Mouse (Mus musculus) lung, postnatal 36 days (tissue): ENCODE data around the gene Zfp12.
"Not testable (repeated sequence)": the region's sequence is repeated elsewhere in the genome, so short reads cannot be mapped to it uniquely, and the experiment has no call there.

Experiments
- DNase-seq: peaks from one replicate; pipeline ENCODE4 v3.0.0; 2022; ENCODE audit warnings: mixed read lengths

Zfp12 gene

DNA sequence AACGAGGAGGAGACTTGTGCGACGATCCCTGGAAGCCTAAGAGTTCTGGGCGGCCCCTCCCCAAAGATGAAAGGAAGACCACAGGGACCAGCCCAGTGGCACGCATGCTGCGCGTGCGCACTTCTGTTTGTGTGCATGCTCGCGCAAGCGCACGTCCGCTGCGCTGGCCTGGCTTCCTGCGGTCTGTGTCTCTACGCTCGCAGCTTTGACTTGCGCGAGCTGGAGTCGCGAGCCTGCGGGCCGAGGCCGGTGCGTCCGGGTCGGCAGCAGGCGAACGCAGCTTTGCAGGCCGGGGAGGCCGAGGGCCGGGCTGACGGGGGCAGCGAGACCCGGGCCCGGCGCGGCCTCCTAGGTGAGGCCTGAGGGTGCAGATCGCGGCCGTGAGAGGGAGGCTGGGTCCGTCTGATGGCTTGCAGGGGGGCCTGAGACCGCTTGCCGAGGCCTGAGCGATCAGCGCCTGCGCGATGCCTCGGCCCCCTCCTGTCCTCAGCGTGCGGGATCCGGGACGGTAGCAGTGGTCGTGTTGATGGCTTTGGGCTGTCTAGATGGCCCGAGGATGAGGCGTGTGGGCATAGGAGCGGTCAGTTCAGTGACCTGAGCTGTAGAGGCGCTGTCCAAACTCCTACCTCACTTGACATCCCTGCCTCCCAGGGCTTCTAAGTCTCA is at the start of gene Zfp12:
Zfp12 (plus strand) TSS at position 136 of the 666 bp plus-strand sequence.
- peak; percentile 97 for DNase-seq

DNA sequence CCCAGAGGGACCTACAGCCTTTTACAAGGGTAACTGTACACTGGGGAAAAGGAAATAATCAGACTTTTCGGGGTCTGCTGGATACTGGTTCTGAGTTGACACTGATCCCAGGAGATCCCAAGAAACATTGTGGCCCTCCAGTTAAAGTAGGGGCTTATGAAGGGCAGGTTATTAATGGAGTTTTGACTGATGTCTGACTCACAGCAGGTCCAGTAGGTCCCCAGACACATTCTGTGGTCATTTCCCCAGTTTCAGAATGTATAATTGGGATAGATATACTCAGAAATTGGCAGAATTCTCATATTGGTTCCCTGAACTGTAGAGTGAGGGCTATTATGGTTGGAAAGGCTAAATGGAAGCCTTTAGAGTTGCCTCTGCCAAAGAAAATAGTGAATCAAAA is 46.9 kb upstream of the Zfp12 start:
- DNase-seq = not testable (repeated sequence)

DNA sequence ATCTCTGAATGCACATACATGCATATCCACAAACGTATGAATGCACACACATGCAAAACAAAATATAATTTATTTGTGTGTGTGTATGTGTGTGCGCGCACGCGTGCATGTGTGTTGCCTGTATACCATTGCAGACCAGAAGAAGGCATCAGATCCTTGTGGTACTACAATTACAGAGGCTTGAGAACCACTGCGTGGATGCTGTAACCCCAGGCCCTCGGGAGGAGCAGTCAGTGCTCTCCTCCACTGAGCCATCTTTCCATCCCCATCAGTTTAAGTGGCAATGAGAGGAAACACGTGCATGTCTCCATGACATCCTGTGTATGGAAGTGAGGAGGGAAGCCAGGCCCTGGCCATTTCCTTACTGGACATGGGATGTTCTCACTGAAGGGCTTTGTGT is 42.2 kb upstream of the Zfp12 start:
- no peak for DNase-seq

DNA sequence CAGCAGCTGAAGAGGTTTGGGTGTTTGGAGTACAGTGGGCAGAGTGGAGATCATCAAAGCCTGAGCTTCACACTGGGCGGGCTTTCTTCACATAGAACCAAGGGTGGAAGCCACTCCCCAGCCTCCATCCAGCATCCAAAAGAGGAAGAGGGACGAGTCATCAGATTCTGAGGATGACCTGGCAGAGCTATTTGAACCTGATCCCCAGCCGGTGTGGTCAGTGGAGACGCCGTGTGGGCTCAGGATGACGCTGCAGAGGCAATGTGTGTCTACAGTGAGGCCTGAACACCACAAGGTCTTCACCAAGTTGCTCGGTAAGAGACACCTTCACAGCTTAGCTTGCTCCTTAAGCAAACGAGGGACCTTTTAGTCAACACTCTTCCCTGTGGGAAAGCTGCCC is 40.2 kb upstream of the Zfp12 start:
- not testable (repeated sequence) for DNase-seq

DNA sequence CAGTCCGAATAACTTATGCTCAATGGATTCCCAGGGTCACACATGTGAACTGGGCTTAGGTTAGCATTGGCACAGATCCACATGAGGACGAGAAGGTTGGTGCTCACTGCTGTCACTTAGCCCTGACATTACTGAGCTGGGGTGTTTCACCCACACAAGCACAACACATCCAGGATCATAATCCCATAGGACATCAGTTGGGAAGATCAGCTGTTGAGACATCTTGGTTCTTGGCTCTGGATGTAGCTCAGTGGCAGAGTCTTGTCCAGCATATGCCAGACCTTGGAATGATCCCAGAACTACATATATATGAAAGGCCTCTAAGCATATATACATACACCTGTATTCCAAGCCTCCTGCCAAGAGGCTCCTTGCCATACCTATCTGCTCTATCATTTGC is 39.8 kb upstream of the Zfp12 start:
- DNase-seq = no peak

DNA sequence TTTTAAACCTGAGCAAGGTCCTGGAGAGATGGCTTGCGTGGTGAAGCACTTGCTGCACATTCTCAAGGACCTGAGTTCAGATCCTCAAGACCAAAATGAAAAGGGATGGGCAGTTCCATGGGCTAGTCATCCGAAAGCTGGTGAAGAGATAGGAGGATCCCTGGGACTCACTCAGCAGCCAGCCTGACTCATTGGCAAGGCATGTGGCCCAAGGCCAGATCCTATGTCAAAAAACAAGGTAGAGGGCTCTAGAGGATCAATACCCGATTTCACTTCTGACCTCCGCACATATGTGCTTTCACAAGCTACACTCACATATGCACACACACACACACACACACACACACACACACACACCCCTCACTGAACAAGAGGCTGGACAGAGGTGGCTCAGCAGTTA is 38.5 kb upstream of the Zfp12 start:
- no peak for DNase-seq

DNA sequence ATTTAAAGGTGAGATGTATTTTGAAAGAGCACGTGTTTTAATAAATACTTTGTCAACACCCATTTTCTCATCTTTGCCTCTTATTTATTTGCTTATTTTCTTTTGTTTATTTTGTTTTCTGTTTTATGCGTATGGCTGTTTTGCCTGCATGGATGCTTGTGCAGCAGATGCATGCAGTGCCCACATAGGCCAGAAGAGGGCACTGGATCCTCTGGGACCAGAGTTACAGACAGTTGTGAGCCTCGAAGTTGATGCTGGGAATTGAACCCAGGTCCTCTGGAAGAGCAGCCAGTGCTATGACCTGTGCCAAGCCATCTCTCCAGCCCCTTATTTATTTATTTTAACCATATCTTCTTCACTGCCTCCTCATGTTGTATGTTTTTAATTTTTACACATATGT is 29.9 kb upstream of the Zfp12 start:
- DNase-seq = peak; percentile 10

DNA sequence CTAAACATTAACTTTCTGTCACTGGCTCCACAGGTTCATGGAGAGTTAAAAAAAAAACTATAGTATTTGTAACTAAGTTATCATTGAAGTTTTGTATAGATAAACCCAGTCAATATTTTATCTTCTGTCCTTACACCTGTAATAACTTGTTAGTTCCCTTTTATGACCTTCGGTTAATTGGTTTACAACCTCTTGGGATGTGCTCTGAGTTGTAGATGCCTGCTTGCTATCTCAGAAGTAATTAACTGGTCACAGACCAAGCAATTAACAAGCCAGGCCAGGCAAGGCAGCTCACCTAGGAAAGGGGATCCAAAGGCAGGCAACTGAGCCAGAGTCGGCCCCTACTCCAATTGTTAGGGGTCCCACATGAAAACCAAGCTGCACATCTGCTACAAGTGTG is 21.1 kb upstream of the Zfp12 start:
- no peak for DNase-seq

DNA sequence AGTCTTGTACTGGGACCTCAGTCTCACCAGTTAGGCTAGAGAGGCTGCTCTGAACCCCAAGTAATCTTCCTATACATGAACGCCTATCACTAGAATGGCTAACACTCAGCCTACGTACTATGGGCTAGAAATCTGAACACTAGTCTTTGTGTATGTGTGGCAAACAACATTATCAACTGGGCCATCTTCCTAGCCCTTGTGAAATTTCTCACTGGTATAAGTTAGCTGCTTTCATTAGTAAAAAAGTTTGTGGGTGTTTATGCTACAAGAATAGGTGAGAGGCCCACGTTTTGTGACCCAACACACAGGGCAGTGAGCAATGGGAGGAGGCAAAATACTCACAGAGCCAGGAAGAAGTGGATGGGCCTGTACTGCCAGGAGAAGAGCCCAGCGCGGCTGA is 14.0 kb upstream of the Zfp12 start:
- DNase-seq = no peak

DNA sequence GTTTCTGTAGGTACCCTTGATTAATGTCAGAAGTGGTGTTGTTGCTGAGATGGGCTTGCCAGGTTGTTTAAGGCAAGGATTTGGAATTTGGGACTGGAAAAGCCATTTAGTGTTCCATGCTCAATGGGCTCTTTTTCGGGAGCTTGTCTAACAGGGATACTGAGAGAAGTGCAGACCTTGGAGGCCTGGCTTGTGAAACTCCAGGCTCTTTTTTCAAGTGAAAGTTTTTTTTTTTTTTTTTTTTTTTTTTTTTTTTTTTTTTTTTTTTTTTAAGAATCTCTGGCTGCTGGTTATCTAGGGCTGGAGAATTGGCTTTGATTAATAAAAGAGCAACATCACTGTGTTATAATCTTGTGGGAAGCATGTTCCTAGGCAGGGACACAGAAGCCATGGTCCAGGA is 12.7 kb upstream of the Zfp12 start:
- DNase-seq = no peak

DNA sequence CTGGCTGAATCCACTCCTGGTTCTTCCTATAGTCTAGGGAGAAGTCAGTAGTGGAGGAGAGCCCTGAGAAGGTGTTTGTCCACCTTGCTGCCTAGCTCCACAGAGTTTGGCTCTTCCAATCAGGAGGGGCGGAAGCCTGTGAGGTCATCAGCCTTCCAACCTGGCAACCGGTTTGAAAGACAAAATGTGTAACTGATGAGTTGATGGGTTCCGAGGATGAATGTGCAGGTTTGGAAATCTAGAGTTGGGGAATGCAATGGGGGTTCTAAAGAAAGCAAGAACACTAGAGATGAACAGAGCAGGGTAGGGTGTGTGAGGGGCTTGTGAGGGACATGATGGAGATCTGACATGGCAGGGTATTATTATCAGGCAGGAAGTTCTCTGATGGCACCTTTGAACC is 8.2 kb upstream of the Zfp12 start, which contains the start of gene Spdye4a:
Spdye4a (minus strand) TSS at position 101 of the 400 bp plus-strand sequence.
- no peak for DNase-seq

DNA sequence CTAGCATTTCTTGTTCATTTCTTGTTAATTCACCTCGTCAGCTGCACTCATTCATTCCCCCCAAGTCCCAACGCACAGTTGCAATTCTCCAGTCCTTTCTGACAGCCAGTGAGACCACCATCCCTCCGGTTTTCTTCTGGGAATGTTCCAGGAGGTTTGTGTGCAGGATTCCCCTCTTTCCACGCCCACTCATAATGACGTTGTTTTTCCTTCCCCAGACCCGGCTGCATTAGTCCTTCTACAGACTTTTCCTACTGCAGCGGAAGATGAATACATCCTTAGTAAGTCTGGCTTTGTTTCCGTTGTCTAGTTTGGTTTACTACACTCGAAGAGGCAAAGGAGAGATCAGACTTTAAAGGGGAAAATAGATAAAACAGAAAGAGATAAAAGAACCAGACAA is 1.1 kb downstream of the Zfp12 start:
- DNase-seq = no peak

DNA sequence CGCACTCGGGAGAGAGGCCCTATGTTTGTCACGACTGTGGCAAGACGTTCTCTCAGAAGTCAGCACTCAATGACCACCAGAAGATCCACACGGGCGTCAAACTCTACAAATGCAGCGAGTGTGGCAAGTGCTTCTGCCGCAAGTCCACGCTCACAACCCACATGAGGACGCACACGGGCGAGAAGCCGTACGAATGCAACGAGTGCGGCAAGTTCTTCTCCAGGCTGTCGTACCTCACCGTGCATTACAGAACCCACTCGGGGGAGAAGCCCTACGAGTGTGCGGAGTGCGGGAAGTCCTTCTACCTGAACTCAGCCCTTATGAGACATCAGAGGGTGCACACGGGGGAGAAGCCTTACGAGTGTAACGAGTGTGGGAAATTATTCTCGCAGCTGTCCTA is 10.0 kb downstream of the Zfp12 start:
- no peak for DNase-seq

DNA sequence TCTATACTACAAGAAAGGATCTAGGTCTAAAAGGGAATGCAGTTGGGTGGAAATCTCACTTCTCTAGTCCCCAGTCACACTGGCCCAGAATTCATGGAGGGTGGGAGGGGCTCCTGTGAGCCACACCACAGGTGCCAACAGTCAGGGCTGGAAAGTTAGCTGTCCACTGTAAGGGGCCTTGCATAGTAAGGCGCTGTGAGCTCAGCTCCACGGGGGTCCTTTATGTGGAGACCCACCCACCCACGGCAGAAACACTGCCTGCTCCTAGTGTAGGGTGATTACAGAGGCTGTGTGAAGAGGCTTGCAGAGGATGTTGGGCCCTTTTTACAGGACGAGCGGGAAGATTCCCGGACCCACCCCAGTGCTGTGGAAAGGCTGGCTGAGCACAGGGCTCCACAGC is 17.1 kb downstream of the Zfp12 start:
- DNase-seq = no peak

DNA sequence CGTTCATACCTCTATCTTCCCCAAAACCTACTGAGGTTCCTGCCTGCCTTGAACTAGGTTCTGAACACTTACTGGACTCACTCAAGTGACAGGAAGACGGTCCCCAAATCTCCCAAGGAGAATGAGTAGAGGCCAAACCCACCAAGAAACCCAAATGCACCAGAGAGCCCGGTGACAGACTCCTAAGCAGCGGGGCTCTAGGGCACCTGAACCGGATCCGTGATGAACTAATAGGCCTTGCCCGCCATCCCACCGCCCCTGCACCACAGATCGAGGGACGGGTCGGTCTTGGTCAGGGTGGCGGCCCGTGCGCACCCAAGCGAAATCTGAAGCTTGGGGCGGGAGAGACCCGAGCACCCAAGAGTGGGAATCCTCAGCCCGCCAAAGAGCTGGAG is 17.8 kb downstream of the Zfp12 start:
- no peak for DNase-seq

DNA sequence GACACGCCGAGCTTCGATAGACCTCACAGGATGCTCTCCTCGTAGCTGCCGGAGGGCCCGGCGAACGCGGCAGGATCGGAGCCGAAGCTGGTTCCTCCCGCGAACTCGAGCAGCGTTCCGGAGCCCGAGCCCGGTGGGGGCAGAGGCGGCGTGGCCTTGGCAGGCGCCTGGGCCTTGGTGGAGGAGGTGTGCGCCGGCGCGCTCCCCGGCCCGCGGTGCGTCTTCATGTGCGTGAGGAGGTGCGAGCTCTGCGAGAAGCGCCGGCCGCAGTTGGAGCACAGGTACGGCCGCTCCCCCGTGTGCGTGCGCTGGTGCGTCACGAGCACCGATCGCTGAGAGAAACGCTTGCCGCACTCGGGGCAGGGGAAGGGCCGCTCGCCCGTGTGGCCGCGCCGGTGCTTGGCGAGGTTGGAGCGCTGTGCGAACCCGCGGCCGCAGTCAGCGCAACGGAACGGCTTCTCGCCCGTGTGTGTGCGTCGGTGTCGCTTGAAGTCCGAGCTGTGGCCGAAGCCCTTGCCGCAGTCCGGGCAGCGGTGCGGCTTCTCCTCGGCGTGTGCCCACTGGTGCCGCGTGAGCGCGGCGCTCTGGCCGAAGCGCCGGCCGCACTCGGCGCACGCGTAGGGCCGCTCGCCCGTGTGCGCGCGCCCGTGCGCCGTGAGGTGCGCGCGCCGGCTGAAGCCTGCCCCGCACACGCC is 18.4 kb downstream of the Zfp12 start:
- DNase-seq = no peak

DNA sequence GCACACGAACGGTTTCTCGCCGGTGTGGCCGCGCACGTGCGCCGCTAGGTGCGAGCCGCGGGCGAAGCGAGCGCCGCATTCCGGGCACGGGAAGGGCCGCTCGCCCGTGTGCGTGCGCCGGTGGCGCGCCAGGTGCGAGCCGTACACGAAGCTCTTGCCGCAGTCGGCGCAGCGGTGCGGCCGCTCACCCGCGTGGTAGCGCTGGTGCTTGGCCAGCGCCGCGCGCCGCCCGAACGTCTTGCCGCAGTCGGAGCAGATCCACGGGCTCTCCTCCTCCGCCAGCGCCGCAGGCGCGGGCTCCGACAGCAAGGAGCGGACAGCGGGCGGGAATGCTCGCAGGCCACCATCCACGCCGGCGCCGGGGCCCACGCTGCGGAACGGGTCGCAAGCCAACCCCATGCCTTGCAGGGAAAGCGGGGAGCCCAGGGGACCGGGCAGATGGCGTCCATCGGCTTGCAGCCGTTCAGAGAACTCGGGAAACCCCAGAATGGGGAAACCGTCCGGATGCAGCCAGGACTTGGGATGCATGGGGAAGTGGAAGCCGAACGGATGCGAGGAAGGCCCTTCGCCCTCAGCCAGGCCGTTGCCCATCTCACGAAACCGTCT is 19.0 kb downstream of the Zfp12 start:
- DNase-seq = no peak

DNA sequence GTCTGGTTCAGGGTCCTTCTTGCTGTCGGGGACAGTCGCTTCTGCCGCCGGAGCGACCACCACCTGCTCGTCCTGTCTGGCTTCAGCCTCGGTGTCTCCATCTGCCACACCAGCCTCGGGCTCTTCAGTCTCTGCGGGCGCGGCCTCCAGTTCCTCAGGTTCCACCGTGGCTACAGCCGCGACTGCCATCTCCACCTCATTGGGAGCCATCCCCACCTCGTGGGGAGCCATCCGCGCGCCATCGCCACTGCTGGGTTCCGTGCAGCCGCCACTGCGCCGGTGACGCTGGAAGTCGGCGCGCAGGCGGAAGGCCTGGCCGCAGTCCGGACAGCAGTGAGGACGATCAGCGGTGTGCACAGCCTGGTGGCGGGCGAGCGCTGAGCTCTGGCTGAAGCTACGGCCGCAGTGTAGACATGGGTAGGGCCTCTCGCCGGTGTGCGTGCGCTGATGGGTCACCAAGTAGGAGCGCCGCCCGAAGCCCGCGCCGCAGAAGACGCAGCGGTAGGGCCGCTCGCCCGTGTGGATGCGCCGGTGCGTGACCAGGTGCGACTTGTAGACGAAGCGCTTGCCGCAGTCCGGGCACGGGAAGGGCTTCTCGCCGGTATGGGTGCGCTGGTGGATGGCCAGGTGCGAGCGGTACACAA is 19.6 kb downstream of the Zfp12 start:
- no peak for DNase-seq

DNA sequence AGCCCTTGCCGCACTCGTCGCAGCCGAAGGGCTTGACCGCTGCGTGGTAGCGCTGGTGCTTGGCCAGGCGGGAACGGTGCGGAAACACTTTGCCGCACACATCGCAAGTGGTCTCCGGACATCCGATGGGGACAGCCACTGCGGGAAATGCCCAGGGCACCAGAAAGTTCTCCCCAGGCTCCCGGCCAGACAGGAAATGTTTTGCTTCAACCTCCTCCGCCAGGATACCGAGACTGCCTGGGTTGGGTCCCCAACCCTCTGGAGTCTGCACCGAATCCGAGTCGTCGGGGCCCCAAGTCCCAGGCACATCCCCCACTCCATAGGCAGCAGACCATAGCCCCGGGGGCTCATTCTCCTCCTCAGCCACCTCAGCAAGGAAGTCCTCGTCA is 20.2 kb downstream of the Zfp12 start:
- DNase-seq = no peak

DNA sequence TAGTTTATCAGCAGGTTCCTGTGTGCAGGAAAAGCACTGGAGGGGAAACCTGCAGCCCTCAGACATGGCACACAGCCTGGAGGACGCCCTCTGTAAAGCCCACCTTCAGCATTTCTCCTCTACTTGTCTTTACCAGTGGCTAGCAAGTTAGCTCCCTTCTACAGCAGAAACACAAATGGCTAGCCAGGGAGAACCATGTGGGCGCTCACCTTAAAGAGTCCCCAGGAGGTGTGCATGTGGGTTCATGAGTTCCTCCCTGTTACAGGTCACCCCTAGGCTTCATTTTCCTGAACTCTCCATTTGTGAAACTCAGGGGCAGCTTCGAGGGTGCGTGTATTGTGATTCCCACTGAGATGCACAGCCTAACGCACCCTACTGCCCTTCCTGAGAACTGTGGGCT is 20.8 kb downstream of the Zfp12 start:
- DNase-seq = no peak

DNA sequence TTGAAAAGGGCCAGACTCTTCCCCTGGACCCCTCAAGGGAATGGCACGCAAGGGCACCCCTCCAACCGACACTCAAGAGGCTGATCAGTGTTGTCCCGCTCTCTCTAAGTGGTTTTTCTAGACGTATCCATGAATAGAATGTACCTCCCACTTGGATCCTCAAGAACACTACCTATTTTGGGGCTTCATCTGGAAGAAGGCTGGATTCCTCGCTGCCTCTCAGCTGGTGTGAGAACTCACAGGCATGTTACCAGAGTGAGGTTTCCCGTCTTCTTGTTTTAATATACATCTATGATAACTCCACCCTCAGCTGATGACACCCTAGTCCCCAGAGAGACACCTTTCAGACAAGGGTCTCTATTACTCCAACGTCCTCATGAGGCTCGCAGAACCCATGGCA is 26.7 kb downstream of the Zfp12 start:
- DNase-seq = no peak

DNA sequence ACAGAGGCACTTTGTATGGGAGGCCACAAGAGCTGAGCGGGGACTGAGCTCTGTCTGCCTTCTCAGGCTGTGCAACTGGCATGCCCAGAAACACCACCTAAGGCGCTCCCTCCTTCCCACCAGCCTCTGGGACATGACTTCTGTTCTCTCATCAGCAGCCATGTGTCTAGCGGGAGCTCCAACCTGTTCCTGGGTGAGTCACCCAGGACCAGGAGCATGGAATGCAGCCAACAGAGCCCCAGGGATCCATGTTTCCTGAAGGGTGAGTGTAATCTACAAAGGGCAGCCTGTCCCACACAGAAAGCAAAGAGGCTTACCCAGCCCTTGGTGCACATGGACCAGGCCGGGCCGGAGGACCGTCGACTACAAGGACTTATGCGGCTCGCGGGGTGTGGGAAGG is 29.7 kb downstream of the Zfp12 start:
- DNase-seq = no peak

DNA sequence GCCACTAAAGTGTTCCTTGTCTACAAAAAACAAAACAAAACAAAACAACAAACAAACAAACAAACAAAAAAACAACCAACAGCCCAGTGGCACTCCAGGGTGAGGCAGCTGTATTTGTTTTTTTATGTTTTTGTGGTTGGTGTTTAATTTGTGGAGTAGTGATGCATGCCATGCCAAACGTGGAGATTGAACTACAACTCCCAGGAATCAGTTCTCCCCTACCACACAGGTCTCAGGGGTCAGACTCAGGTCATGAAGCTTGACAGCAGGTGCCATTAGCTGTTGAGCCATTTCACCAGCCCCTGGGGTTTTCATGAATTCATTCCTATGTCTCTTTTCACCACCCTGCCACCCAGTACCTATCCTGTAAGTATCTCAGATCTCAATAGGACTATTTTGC is 30.4 kb downstream of the Zfp12 start:
- DNase-seq = no peak

DNA sequence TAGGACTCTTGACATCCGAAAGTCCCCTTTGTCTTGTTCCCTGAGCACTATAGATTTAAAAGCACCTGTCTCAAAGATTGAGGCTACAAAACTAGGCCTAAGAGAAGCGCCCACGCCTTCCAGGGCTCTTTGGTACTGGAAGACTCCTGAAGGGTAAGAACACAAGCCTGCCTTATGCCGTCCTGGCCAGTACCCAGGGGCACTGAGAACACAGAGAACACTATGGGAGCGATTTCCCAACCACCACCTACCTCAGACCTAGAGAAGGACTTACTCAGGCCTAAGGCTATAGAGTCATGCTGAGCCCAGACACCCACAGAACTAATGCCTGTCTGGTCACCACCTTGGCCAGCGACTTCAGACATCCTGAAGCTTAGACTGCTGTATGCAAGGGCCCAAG is 31.8 kb downstream of the Zfp12 start:
- DNase-seq = no peak
